Mouse (Mus musculus) layer of hippocampus, postnatal 25 days (tissue): ENCODE data around the gene Emc9. TPM values are rescaled to one million over a fixed set of nuclear protein-coding genes. Genes with fewer than 3 reads are reported as not detected.

Experiments used
- DNase-seq, 2 experiments: peaks; one replicate each; pipeline ENCODE4 v3.0.0; 2022; ENCODE audit warnings: mixed read lengths in 2 of 2, low spot score in 1 of 2; ENCODE audit errors: extremely low spot score in 1 of 2
- total RNA-seq, 2 experiments: library from RNA; stranded (reverse); gene quantifications; 2 replicates each; pipeline ENCODE4 v1.2.3; 2021

Gene Emc9
- total RNA-seq, 2 experiments from 2014 or later = 47.2 to 56.6 TPM

DNA sequence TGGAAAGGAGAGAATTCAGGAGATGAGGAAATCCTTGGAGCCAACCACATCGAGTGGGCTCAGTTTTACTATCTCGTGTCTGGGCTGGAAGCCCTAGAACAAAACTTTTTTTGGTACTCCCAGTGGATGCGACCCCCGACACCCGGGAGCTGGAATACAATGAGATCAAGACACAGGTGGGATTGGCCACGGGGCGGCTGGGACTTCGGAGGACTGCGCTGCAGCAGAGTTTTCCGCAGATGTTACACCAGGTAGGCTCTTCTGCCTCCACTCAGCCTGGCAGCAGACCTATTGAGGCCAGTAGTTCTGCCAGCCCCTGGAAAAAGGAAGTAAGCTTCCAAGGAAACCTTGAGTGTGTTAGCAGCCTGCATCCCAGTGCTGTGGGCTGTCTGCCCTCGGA lies 21.9 kb downstream of the Emc9 start:
- no peak for DNase-seq

DNA sequence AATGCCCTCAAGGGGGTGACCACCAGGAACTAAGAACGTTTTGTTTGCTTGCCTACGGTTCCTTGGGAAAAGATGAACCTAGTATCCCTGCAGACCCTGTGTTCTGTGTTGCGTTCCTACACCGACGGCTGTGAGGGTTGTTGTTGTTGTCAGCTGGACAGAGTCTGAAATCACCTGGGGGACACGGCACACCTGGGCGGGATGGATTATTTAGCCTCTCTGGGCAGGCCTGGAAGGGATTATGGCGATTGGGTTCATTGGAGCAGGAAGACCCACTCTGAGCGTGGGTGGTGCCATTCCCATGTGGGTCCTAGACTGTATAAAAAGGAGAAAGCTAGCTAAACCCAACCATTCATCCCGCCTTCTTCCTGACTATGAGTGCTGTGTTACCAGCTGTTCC lies 23.2 kb downstream of the Emc9 start:
- DNase-seq = no peak

DNA sequence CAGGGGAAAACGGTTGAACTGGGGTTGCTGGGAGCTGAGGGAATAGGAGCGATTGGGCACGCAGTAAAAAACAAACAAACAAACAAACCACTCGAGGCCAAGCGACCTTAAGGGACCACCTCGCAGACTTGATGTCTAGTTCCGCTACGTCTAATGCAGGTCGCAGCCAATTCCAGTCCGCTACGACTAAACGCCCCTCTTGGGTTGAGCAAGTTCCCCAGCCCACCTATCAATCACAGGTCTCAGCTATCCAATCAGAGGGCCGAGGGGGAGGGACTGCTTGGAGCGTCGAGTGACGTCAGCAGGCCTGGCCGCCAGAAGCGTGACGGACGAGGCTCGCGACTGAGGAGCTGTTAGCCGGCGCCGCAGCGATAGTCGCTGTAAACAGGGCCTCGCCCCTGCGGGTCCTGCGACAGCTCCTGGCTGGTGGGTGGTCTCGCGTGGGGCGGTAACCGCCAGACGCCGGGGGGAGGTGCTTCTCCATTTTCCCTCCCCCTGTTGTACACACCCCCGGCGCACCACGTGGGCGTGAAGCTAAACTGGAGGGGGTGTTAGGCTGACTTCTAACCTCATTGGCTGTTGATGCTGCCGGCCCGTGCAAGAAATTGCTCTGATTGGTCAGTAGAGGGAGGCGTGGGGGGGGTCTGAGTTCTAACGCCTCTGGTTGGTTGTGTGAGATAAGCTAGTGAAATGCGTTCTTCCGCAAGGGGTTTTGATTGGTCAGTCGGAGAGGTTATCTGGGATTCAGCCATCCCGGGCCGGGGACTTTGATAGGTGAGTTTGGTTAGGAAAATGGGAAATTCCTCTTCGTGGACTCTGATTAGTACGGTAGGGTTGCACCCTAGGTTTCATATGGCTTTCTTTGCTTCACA lies 24.7 kb downstream of the Emc9 start, which contains the start of gene A730061H03Rik:
TSS of gene A730061H03Rik (minus strand) at position 205 of the 872 bp plus-strand sequence.
- peak; percentile 94 to 97 for DNase-seq

DNA sequence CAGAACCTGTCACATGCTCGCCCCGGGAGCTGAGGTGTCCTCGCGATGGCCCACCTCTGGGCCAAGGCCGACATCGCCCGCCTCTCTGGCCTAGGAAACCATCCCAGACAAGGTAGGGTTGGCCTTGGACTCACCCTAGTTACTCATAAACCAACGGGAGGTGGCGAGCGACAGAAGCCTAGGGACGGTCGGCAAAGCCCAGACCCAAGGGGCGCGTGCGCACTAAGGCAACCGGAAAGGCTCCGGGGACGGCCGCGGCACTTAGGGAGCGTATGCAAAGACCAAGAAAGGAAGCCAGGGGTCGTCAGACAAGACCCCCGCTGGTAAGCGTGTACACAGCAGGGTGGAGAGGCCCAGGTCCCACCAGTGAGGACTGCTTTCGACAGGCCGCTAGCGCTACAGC lies 25.3 kb downstream of the Emc9 start, which contains the start of gene Dcaf11:
TSS of gene Dcaf11 (plus strand) at position 208 of the 403 bp plus-strand sequence.
- peak; percentile 79 to 80 for DNase-seq

DNA sequence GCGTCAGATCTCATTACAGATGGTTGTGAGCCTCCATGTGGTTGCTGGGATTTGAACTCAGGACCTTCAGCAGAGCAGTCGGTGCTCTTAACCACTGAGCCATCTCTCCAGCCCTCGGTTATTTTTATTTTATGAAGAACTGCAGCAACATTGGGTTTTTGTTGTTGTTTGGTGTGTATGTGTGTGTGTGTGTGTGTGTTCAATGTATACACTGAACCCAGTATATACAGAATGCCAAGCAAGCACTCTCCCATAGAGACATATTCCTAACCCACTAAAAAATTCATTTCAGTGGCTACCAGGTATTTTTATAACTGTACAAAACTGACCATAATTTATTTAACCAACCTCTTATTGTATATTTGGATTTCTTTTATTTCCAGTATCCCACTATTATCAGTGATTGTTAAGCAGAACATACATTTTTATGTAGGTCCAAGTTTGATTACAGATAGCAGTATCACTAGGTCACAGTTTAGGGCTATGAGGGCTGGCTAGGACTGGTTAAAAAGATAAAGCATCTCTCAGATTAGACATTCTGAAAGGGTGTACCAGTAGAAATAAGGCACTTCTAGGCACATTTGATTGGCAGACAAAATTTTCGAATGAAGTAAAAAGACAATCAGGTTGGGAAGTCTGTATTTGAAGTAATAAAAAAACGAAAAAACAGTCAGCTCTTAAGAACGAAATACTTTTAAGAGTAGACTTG lies 26.2 kb downstream of the Emc9 start:
- DNase-seq = no peak

DNA sequence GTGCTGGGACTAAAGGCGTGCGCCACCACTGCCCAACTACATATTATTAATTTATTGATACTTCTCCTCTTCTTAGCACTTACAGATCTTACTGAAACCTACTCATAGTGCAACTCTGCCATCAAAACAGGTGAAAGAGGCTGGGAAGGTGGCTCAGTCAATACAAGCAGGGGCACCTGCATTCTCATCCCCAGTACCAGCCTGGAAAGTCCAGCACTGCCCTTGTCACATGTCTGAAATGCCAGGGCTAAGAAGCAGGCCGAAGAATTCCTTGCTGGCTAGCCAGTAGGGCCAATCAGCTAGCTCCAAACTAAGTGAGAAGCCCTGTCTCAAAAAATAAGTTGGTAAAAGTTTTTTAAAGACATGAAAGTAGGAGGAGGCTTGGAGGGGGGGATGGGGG lies 27.5 kb downstream of the Emc9 start:
- DNase-seq = no peak

DNA sequence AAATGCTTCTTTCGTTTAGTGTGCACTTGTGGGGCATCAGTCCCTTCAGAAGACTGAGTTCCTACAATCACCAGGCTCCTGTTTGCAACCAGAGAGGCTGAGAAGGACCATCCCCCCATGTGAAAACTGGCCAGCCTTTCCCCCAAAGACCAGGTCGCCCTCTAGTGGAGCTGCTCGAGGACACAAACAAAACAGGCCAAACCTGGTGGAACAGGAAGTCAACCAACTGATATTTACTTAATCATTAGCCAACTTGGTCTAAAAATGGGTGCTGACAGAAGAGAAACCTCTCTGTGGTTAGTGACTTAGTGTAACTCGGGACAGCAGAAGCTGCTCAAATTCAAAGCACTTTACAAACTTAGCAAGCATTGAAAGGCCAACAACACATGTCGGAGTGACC lies 28.1 kb downstream of the Emc9 start:
- DNase-seq = peak in 1 of 2 experiments; percentile 81

DNA sequence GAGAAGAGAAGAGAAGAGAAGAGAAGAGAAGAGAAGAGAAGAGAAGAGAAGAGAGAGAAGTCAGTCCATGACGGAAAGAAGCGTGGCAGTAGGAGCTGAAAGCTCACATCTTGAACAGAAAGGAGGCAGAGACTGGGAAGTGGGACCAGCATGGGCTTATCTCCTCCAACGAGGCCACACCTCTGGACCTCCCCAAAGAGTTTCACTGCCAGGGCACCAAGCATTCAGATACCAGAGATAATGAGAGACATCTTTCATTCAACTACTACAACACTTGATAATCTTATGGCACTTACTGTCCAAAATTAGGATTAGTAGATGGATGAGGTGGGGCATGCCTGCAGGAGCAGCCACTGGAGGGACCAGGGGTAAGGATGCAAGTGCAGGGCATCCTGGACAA lies 29.3 kb downstream of the Emc9 start:
- no peak for DNase-seq

DNA sequence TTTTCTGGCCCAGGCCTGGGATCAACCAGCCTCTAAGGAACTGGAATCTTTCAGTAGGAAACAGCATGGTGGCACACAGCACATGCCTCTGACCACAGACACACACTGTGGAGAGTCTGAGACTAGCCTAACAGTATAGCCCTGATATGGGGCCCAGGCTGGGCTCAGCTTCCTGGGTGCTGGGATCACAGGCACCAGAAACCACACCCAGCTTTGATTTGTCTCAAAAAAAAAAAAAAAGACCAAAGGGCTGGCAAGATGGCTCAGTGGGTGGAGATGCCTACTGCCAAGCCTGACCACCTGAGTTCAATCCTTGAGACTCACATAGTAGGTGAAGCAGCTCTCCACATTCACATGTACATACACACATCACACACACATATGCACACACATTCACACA lies 30.5 kb downstream of the Emc9 start:
- DNase-seq = no peak

DNA sequence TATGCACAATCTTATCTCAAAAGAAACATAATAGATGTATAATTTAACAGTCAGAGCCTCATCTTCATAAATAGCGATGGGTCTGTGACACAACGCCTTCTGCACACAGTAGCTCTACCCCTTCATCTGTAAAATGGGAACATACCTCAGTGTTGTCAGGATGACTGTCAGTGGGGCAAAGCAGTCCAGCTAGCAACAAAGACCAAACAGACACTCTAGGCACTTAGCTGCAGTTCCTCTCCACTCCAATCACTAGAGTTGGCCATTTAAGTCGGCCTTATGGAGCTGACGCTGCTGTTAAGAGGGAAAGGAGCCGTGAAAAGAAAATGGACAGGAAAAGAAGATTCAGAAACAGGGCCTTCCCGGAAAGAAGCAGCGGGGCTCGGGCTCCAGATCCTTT lies 33.3 kb downstream of the Emc9 start:
- no peak for DNase-seq

DNA sequence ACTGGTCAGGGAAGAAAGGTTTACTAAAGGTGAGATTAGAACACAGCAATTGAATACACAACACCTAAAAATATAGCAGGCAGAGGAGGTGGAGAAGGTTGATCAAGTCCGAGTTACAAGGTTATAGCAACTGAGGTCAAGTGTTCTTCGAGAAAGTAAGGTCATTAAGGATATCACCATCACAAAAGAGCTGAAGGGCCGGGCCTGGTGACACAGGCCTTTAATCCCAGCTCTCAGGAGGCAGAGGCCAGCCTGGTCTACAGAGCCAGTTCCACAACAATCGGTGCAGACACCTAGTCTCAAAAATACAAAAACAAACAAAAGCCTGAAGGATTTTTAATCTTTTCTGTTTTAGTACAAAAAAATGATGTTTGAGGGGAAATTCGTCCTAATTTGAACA lies 33.8 kb downstream of the Emc9 start:
- no peak for DNase-seq

DNA sequence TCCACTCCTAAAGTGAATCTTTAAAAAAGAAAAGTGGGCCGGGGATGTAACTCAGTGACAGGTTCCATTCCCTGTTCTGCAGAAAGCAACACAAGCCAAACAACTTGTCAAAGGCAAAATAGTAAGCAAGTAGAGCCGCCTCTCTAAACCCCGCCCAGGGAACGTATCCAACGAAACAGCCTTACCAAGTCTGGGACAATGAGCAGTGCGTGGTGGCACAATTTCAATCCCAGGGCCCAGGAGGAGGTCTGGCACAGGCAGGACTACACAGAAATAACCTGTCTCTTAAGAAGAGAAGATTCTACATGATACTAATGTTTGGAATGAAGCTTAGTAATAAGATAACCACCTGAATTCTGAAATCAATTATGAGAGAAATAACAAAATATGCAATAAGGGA lies 34.9 kb downstream of the Emc9 start:
- DNase-seq = no peak

DNA sequence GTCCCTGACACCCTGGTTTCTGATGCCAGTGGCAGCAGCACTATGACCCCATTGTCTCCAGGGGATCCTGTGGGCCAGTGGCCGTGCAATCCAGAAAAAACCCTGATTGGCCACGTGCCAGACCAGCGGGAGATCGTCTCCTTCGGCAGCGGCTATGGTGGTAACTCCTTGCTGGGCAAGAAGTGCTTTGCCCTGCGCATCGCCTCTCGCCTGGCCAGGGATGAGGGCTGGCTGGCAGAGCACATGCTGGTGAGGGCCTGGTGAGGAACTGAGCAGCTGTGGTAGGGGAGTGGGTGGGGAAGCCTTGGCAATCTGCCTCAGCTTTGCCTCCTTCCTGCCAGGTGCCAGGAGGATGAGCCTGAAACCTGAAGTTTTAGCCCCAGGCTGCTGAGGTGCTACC lies 40.8 kb downstream of the Emc9 start:
- no peak for DNase-seq

DNA sequence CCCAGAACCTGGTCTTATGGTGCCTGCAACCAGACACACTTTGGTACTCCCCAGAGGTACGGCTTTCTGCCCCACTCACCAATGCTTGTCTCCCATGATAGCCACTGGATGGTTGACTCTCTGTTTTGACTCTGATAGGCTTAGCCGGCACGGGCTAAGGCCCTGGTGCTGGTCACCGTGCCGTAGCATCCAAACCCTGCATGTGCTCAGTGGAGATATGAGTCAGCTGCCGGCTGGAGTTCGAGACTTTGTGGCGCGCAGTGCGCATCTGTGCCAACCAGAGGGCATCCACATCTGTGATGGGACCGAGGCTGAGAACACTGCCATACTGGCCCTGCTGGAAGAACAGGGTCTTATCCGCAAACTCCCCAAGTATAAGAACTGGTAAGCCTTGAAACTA lies 42.8 kb downstream of the Emc9 start:
- no peak for DNase-seq

DNA sequence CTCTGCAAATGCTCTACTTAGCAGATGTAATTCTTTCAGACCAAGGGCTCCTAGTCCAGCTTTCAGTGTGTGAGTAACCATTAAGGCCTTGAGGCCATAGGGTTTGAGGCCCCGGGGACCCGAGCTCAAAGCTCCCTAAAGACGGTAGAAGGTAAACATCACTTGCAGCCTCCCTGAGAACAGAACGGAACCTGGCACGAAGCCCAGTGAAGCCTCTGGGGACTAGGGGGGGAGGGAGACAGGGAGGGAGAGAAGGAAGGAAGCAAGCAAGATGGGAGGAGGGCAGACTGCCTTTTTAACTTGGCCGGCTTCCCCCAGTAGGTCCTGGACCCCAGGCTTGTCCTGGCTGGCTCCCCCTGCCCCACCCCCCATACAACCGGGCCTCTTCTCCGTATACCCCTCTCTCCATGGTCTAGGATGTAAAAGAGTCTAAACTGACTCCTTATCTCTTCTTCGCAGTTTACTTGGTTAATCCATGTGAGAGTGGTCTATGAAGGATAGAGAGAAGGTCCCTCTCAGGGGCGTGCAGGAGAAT lies 44.2 kb downstream of the Emc9 start:
- peak; percentile 50 to 72 for DNase-seq

DNA sequence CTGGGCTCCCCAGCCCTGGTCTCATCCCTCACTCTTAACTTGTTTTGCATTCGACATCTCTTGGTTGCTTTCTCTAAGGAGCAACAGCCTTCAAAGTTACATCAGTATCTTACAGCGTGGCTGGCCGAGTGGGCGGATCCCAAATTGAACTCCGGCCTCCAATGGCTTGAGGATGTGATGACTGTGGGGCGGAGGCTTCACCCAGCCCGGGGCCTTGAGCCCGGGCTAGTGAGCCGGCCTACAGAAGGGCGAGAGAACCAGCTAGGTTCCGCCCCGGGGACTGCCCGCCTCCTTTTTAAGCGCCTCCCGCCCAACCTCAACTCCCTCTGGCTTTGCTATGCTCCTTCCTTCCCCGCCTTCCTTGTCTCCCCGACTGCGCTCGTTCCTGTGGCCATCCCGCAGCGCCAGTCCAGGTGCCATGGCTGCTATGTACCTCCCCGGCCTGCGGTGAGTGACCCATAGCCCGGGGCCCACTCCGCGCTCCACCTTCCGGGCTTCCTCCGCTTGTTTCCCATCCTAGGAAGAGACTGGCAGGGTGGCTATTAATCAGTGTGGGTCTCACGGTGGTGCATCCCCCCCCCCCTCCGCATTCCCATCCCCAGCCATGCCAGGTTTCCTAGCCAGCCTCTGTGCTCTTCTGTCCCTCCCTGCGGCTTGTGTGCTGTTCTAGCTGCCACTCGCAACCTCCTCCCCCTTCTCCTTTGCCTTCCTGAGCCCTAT lies 44.9 kb downstream of the Emc9 start, which contains the start of gene Pck2:
TSS of gene Pck2 (plus strand) at position 200 of the 720 bp plus-strand sequence.
- peak in 1 of 2 experiments; percentile 50 for DNase-seq

DNA sequence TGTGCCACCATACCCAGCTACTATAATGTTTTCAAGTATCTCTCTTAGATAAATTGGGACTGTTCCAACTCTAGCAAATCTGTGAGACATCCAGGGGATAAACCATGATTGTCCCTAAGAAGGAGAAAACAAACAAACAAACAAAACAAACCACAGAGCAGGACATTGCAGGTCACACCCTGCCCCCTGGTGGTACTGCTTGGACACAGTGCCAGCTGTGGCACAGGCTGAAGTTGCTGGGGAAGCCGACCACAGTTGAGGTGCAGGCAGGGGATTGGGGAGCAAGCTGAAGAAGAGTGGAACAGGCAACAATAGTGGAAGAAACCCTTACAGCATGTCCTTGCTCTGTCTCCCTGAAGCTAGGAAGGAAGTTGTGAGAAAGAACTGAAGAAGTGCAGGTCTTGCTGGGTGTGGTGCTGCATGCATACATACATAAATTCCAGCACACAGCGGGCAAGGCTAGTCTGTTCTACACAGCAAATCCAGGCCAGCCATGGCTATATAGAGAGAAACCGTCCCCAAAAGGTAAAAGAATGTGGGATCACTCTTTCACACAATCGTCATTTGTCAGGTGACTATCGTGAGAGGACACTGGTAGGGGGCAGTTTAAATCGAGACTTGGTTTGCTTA lies 48.9 kb downstream of the Emc9 start:
- peak in 1 of 2 experiments; percentile 62 for DNase-seq
